Mouse (Mus musculus) kidney, embryonic 15.5 days (tissue): ENCODE measurements around the gene Rhoa. TPM values are rescaled to one million over a fixed set of nuclear protein-coding genes. Genes with fewer than 3 reads are reported as not detected.

ENCODE experiments used
- ATAC-seq: fragments of 200-750 bp; cut with Nextera tagmentation; replicated peaks from 2 replicates; pipeline ENCODE4 v1.8.0; 2017; ENCODE audit warnings: moderate TSS enrichment; ENCODE audit not compliant: low FRiP score
- H3K27ac ChIP-seq: fragments of 300-500 bp; sonication (generic); 2 replicates; pipeline ENCODE4 v1.5.1; 2015; ENCODE audit warnings: mild to moderate bottlenecking, inconsistent platforms
- H3K27me3 ChIP-seq: fragments of 300-500 bp; sonication (generic); 2 replicates; pipeline ENCODE4 v1.6.1; 2015; ENCODE audit warnings: inconsistent platforms
- H3K36me3 ChIP-seq: fragments of 300-500 bp; sonication (generic); 2 replicates; pipeline ENCODE4 v1.6.1; 2015; ENCODE audit warnings: inconsistent platforms
- H3K4me1 ChIP-seq: fragments of 300-500 bp; sonication (generic); 2 replicates; pipeline ENCODE4 v1.6.1; 2015; ENCODE audit warnings: inconsistent platforms
- H3K4me2 ChIP-seq: fragments of 300-500 bp; sonication (generic); 2 replicates; pipeline ENCODE4 v1.6.1; 2015; ENCODE audit warnings: moderate library complexity, mild to moderate bottlenecking, inconsistent platforms
- H3K4me3 ChIP-seq: fragments of 300-500 bp; sonication (generic); replicated peaks from 2 replicates; pipeline ENCODE4 v1.5.1; 2015; ENCODE audit warnings: mild to moderate bottlenecking, inconsistent platforms
- H3K9ac ChIP-seq: fragments of 300-500 bp; sonication (generic); 2 replicates; pipeline ENCODE4 v1.6.1; 2015; ENCODE audit warnings: mild to moderate bottlenecking, inconsistent platforms
- H3K9me3 ChIP-seq: fragments of 300-500 bp; sonication (generic); replicated peaks from 2 replicates; pipeline ENCODE4 v1.6.1; 2016; ENCODE audit warnings: inconsistent platforms
- WGBS: fragments of 180-500 bp; shearing (Covaris S2); methylation state at CpG from one replicate; pipeline ENCODE4 v1.1.7; 2015; ENCODE audit warnings: mixed read lengths; 5-methylcytosine and 5-hydroxymethylcytosine counted together
- polyA plus RNA-seq: library from polyadenylated mRNA; unstranded; fragments of >200 nt; fragmentation: Nextera tagmentation; extraction: Ambion mirVana; gene quantifications from 2 replicates; pipeline ENCODE4 v1.2.1, GENCODE M21; 2015

Gene Rhoa
- polyA plus RNA-seq, 1 experiment from 2014 or later, result 484 TPM

DNA sequence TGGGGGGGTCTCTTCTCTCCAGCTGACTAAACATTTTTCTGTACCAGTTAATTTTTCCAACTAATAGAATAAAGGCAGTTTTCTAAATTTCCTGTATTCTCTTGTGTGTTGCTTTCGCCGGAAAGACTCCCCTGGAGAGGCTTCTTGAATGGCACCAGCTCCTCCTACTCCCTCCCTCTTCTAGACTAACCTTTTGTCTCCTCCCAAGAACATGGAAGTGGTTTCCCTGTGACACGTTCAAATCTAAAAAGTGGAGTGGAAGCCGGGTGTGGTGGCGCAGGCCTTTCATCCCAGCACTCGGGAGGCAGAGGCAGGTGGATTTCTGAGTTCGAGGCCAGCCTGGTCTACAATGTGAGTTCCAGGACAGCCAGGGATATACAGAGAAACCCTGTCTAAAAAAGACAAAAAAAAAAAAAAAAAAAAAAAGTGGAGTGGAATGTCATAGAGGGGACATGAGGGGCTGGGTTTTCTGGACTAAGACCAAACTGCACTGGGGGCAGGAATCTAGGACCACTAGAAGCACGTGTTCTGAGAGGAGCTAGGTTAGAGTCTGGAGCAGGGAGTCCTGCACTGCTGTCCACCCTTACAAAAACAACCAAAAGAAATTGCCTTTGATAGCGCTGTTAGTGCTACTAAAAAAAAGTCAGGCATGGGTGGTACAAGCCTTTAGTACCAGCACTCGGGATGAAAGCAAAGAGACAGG, 32.1 kb downstream of the Rhoa start:
- ATAC-seq, result no peak
- Histone ChIP-seq H3K27ac (peak overlapping the region; percentile 96), H3K4me1 (peaks cover 41% of the 10 kb centered on the region), H3K36me3 (peaks cover 49% of the 10 kb centered on the region), H3K4me2 (peak overlapping the region; percentile 78; the same call in 1 of the 2 replicates), H3K9ac (0 out of 2 replicates have a peak overlapping the region, but pooled peaks have one; percentile 86), H3K27me3 (no peaks in the 10 kb centered on the region), H3K9me3 (no peaks in the 10 kb centered on the region), H3K4me3 (peak overlapping the region; percentile 73)
- WGBS, result 65% methylated on average over 10 of the region's 10 CpGs

- ATAC-seq, result peak; percentile 13; the same call in 1 of the 2 replicates
- 15% methylated on average over 6 of the region's 6 CpGs for WGBS
Measured at GRCm38 (mm10) chr9:108338551-108338885, 32.6 kb downstream of the Rhoa start.

GRCm38 (mm10) chr9:108338886-108339781, 33.2 kb downstream of the Rhoa start, which contains the start of gene Gpx1:
TSS of gene Gpx1 (plus strand) at chr9:108338903.
- Histone ChIP-seq H3K4me2 (peak within 1 kb of the TSS; percentile 78), H3K4me1 (peaks cover 41% of the 10 kb centered on the region), H3K4me3 (peak within 1 kb of the TSS; percentile 73), H3K9me3 (no peaks in the 10 kb centered on the region), H3K27me3 (no peaks in the 10 kb centered on the region), H3K27ac (peak within 1 kb of the TSS; percentile 96), H3K9ac (peak within 1 kb of the TSS; percentile 86), H3K36me3 (peaks cover 38% of the 10 kb centered on the region)
- WGBS, result under 1% methylated on average over 49 of the region's 49 CpGs
- peak; percentile 99 for ATAC-seq

More at GRCm38 (mm10) chr9:108338551-108338885, 32.6 kb downstream of the Rhoa start:
- peak overlapping the region; percentile 78 for H3K4me2 ChIP-seq
- no peaks in the 10 kb centered on the region for H3K27me3 ChIP-seq
- H3K36me3 ChIP-seq, result peaks cover 44% of the 10 kb centered on the region
- peaks cover 41% of the 10 kb centered on the region for H3K4me1 ChIP-seq
- H3K27ac ChIP-seq, result peak overlapping the region; percentile 96
- H3K9ac ChIP-seq, result 0 out of 2 replicates have a peak overlapping the region, but pooled peaks have one; percentile 86
- H3K4me3 ChIP-seq, result peak overlapping the region; percentile 73
- no peaks in the 10 kb centered on the region for H3K9me3 ChIP-seq

DNA sequence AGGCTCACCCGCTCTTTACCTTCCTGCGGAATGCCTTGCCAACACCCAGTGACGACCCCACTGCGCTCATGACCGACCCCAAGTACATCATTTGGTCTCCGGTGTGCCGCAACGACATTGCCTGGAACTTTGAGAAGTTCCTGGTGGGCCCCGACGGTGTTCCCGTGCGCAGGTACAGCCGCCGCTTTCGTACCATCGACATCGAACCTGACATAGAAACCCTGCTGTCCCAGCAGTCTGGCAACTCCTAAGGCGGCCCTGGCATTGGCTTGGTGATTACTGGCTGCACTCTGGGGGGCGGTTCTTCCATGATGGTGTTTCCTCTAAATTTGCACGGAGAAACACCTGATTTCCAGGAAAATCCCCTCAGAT, 33.9 kb downstream of the Rhoa start:
- Histone ChIP-seq H3K9ac (peak overlapping the region; percentile 86), H3K27ac (peak overlapping the region; percentile 96), H3K4me2 (peak overlapping the region; percentile 78), H3K9me3 (no peaks in the 10 kb centered on the region), H3K27me3 (no peaks in the 10 kb centered on the region), H3K36me3 (peaks cover 31% of the 10 kb centered on the region), H3K4me3 (peak overlapping the region; percentile 73), H3K4me1 (peaks cover 41% of the 10 kb centered on the region)
- ATAC-seq, result no peak
- WGBS, result 8% methylated on average over 20 of the region's 20 CpGs

GRCm38 (mm10) chr9:108340258-108341138, 34.6 kb downstream of the Rhoa start:
- H3K9ac ChIP-seq, result peak overlapping the region; percentile 86
- H3K4me1 ChIP-seq, result peaks cover 41% of the 10 kb centered on the region
- peak overlapping the region; percentile 78 for H3K4me2 ChIP-seq
- peak overlapping the region; percentile 73 for H3K4me3 ChIP-seq
- H3K36me3 ChIP-seq, result peaks cover 24% of the 10 kb centered on the region
- H3K9me3 ChIP-seq, result no peaks in the 10 kb centered on the region
- H3K27me3 ChIP-seq, result no peaks in the 10 kb centered on the region
- 49% methylated on average over 10 of the region's 10 CpGs for WGBS
- ATAC-seq, result no peak
- H3K27ac ChIP-seq, result peak overlapping the region; percentile 96

DNA sequence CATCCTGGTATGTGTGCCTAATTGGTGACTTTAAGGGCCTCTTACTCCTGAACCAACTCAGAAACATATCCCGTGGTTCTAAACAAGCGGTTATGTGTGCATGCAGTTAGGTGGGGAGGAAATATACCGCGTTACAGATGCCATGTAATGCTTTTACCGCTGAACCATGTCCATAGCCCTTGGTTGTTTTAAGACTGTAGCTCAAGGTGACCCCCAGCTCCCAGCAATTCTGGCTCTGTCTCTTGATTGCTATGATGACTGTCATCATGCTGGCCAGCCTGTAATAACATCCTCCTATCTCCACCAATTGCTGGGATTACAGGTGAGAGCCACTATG, 35.2 kb downstream of the Rhoa start:
- Histone ChIP-seq H3K4me2 (peak overlapping the region; percentile 78), H3K36me3 (peaks cover 18% of the 10 kb centered on the region), H3K4me3 (peak overlapping the region; percentile 73; the same call in 1 of the 2 replicates), H3K27me3 (no peaks in the 10 kb centered on the region), H3K4me1 (peaks cover 43% of the 10 kb centered on the region), H3K27ac (peak overlapping the region; percentile 96), H3K9ac (no peak overlapping the region), H3K9me3 (no peaks in the 10 kb centered on the region)
- no peak for ATAC-seq
- 83% methylated on average over 5 of the region's 5 CpGs for WGBS

- Histone ChIP-seq H3K27ac (peak overlapping the region; percentile 96), H3K36me3 (peaks cover 14% of the 10 kb centered on the region), H3K27me3 (no peaks in the 10 kb centered on the region), H3K9ac (no peak overlapping the region), H3K4me1 (peaks cover 47% of the 10 kb centered on the region), H3K4me3 (no peak overlapping the region), H3K4me2 (no peak overlapping the region), H3K9me3 (no peaks in the 10 kb centered on the region)
- ATAC-seq, result no peak
Measured at GRCm38 (mm10) chr9:108341801-108342200, 35.9 kb downstream of the Rhoa start.

DNA sequence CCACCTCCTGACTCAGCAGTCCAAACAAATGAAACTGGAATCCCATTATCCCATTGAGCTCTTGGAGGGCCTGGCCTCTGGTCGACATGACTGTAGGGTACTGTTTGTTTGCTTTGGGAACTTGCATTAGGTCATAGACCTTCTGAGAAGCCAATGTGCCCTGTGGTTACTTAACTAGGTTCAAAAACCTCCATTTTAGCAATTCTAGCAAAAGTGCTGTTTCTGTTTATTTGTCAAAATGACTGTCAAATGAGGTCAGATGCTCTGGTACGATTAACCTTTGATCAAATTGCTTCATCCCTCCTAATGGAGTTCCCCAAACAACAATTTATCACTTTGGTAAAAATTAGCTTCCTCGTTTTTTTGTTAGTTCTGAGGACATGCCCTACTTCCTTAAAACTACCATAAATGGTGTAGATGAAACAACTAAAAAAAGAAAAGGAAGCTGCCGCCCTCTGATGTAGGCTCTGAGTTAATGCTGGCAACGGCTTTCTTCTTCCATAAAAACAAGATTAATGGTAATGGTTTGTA, 36.4 kb downstream of the Rhoa start:
- H3K4me3 ChIP-seq, result no peak overlapping the region
- H3K9me3 ChIP-seq, result no peaks in the 10 kb centered on the region
- H3K27ac ChIP-seq, result peak overlapping the region; percentile 96
- no peak overlapping the region for H3K9ac ChIP-seq
- 29% methylated on average over 5 of the region's 5 CpGs for WGBS
- no peak overlapping the region for H3K4me2 ChIP-seq
- no peak for ATAC-seq
- peaks cover 49% of the 10 kb centered on the region for H3K4me1 ChIP-seq
- peaks cover 14% of the 10 kb centered on the region for H3K36me3 ChIP-seq
- no peaks in the 10 kb centered on the region for H3K27me3 ChIP-seq

DNA sequence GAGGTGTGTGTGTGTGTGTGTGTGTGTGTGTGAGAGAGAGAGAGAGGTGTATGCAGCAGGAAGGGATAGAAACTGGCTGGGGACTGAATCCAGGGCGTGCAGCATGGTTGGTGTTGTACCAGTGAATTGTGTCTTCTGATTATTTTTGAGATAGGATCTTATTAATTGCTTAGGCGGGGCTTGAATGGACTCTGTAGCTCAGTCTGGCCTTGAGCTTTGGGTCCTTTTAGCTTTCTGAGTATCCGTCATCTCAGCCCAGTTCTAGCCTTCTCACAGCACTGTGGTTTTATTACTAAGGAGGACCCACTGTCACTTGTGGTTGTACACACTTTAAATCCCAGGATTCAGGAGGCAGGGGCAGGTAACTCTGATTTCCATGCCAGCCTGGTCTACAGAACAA, 37.4 kb downstream of the Rhoa start:
- no peak overlapping the region for H3K4me2 ChIP-seq
- ATAC-seq, result no peak
- H3K9me3 ChIP-seq, result no peaks in the 10 kb centered on the region
- WGBS, result 77% methylated on average over 3 of the region's 3 CpGs
- H3K36me3 ChIP-seq, result peaks cover 5% of the 10 kb centered on the region
- H3K27ac ChIP-seq, result no peak overlapping the region
- H3K9ac ChIP-seq, result no peak overlapping the region
- peaks cover 42% of the 10 kb centered on the region for H3K4me1 ChIP-seq
- no peaks in the 10 kb centered on the region for H3K27me3 ChIP-seq
- no peak overlapping the region for H3K4me3 ChIP-seq

- Histone ChIP-seq H3K36me3 (peaks cover 4% of the 10 kb centered on the region; the same call in 1 of the 2 replicates), H3K9me3 (no peaks in the 10 kb centered on the region), H3K4me2 (no peak overlapping the region), H3K27ac (no peak overlapping the region), H3K9ac (no peak overlapping the region), H3K4me3 (no peak overlapping the region), H3K4me1 (peaks cover 42% of the 10 kb centered on the region), H3K27me3 (no peaks in the 10 kb centered on the region)
- ATAC-seq, result no peak
- 100% methylated on average over 1 of the region's 1 CpGs for WGBS
Measured at GRCm38 (mm10) chr9:108343835-108344234, 37.9 kb downstream of the Rhoa start.

DNA sequence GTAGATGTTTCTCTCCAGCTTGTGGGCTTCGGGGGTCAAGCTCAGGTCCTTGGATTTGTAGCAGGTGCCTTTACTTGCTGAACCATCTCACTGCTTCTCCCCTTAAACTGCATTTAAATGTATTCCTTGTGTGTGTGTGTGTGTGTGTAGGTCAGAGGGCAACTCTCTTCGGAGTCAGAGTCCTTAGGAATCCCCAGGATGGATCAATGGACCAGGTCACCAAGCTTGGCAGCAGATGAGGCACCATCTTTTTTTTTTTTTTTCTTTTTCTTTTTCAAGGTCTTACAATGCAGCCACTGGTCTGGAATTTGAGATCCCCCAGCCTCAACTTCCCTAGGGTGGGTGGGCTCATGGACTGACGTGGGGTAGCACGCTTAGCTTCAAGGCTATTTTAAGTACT, 38.5 kb downstream of the Rhoa start:
- H3K36me3 ChIP-seq, result peaks cover 4% of the 10 kb centered on the region; the same call in 1 of the 2 replicates
- 89% methylated on average over 4 of the region's 4 CpGs for WGBS
- no peak overlapping the region for H3K4me3 ChIP-seq
- ATAC-seq, result no peak
- peaks cover 48% of the 10 kb centered on the region for H3K4me1 ChIP-seq
- H3K27me3 ChIP-seq, result no peaks in the 10 kb centered on the region
- H3K9me3 ChIP-seq, result no peaks in the 10 kb centered on the region
- H3K27ac ChIP-seq, result no peak overlapping the region
- no peak overlapping the region for H3K9ac ChIP-seq
- no peak overlapping the region for H3K4me2 ChIP-seq
